Mouse (Mus musculus) left cerebral cortex, postnatal 10 days (tissue): Measurements from ENCODE around the gene Car14. TPM values are rescaled to one million over a fixed set of nuclear protein-coding genes. Genes with fewer than 3 reads are reported as not detected.
A peak's percentile ranks its signal among the peaks of the same experiment; 100 is the strongest.
"Not testable (repeated sequence)": the region's sequence is repeated elsewhere in the genome, so short reads cannot be mapped to it uniquely, and the experiment has no call there.

Experiments used
- DNase-seq, 2 experiments: peaks; one replicate each; pipeline ENCODE4 v3.0.0; 2021 to 2022; ENCODE audit warnings: low spot score in 2 of 2, mixed read lengths in 1 of 2; ENCODE audit errors: extremely low spot score in 1 of 2
- intact Hi-C: fragments of 180-260 bp; cut with DNase I; formaldehyde crosslinking; loops from one replicate; pipeline ENCODE4 v1.15.1; 2025
- total RNA-seq, 2 experiments: library from RNA; stranded (reverse); gene quantifications; 2 replicates each; pipeline ENCODE4 v1.2.3; 2021

The Car14 gene
- total RNA-seq, 2 experiments from 2014 or later: 1.7 to 3.2 TPM

DNA sequence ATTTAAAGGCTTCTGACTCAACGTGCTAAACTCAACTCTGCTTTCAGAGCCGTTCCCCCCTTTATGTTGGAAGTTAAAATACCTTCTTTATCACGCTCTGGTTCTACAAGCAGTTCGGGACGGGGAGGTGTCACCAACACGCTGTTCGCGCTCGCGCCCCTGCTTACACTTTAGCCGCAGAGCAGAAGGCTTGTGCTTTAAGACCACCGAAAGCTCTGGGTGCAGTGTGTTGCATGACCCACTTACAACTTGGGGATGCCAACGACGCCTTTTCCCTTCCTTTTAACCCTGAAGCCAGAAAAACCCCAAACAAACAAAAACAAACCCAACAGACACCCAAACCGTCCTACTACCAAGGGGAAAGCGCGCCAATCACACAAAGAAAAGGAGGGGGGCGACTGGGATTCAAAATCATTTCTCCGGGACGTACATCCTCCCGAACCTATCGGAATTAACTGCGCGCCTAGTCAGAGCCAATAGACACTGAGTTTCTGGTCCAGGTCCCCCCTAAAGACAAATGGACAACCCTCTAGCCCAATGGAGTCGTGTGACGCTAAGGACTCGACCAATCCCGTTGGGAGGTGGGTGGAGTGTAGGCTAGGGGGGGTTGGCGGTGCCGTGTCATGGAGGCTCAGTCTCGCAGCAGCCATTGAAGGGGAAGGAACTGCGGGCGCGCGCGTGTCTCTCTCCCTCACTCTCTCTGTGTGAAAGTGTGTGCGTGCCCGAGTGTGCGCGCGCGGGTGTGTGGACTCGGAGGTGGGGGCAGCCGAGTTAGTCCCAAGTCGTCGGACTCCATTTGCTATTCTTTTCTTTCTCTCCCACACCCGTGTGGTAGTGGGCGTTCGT lies 24.4 kb upstream of the Car14 start, which contains the start of gene Anp32e:
Gene Anp32e (plus strand): TSS at position 589 of the 846 bp plus-strand sequence.
- DNase-seq: peak; percentile 97
- intact Hi-C loops: no loop called here

GRCm38 (mm10) chr3:95928261-95928657 lies 23.8 kb upstream of the Car14 start:
- intact Hi-C loops: no loop called here
- no peak for DNase-seq

GRCm38 (mm10) chr3:95925087-95925486 lies 20.6 kb upstream of the Car14 start:
- no peak for DNase-seq
- intact Hi-C loops: no loop called here

- no peak for DNase-seq
- intact Hi-C loops: no loop called here
These were observed 19.7 kb upstream of the Car14 start for GRCm38 (mm10) chr3:95924185-95924584.

DNA sequence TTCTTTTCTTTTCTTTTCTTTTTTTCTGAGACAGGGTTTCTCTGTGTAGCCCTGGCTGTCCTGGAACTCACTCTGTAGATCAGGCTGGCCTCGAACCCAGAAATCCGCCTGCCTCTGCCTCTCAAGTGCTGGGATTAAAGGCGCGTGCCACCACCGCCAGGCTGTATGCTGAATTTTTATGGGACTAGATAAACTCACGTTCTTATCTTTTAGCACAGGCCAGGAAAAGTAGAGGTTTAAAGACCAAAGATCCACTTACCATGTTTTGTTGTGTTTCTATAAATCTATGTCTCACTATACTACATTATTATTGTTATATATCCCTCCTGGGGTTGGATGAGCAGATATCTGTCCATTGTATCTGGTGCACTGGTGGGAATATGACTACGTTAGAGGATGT lies 18.9 kb upstream of the Car14 start:
- not testable (repeated sequence) for DNase-seq

GRCm38 (mm10) chr3:95920532-95920931 lies 16.0 kb upstream of the Car14 start:
- DNase-seq, intact Hi-C loops: not testable (repeated sequence)

More for the DNA sequence above, 18.9 kb upstream of the Car14 start:
- intact Hi-C loops: not testable (repeated sequence)

- DNase-seq: no peak
- intact Hi-C loops: no loop called here
These were observed 12.3 kb upstream of the Car14 start for GRCm38 (mm10) chr3:95916760-95917159.

DNA sequence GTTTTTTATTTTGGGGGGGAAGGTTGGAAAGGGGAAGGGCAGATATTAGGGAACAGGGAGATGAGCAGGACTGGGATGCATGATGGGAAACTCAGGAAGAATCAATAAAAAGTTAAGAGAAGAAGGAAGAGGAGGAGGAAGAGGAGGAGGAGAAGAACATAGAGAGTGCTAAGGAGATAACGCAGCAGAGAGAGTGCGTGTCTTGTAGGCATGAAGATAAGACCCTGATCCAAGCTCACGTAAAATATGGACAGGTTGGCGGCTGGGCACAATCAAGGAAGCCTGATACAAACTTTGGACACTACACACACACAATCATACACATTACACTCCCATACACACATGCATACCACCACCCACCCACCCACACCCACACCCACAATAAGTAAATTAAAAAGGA lies 10.2 kb upstream of the Car14 start:
- DNase-seq: no peak
- intact Hi-C loops: no loop called here

GRCm38 (mm10) chr3:95907613-95908012 lies 3.1 kb upstream of the Car14 start:
- intact Hi-C loops: loop anchor here (5.0 kb wide), 1 partner anchor 45 kb away; no protein-coding TSS in a partner anchor
- DNase-seq: no peak

DNA sequence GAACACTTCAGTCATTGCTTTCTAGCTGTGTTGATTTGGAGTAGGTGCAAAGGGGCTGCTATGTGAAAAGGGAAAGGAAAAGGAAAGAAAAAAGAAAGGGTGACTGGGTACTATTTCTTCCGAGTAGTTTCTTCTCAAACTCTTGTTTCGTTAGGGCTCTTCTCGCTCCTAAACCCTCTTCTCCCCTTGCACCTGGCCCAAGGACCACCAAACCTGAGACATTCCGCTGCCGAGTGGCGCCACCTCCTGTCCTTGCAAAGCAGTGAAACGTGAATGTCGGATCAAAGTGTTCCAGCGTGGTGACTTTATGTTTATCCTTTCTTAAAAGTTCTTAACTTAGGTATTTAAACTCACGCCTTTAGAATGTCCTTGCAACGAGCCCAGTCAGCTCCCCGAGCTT lies 2.4 kb upstream of the Car14 start:
- intact Hi-C loops: loop anchor here (5.0 kb wide), 1 partner anchor 45 kb away; no protein-coding TSS in a partner anchor
- peak in 1 of 2 experiments; percentile 61 for DNase-seq

DNA sequence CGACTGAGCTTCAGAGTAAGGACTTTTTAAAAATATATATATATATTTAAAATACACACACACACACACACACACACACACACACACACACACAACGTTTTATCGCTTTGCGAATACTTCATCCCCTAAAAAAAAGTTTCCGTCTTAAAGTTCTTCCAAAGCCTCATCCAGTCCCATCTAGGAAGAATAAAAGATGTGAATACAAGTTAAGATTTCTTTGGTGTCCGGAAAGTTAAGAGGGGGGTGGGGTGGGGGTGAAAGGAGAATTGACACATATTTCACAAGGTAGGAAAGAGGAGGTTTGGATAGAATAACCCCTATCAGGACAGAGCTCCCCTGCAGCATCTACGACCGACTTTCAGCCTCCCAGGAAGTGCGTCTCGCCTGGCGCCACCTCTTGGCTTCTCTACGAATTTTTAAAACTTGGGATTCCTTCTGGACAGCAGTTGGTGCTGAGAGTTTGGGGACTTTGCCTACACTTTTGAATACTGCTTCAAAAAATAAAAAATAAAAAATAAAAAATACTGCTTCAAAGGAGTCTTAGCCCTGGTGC lies 1.5 kb upstream of the Car14 start:
- DNase-seq: peak in 1 of 2 experiments; percentile 59
- intact Hi-C loops: loop anchor here (5.0 kb wide), 1 partner anchor 44 kb away; no protein-coding TSS in a partner anchor

- peak in 1 of 2 experiments; percentile 72 for DNase-seq
- intact Hi-C loops: loop anchor here (5.0 kb wide), 1 partner anchor 43 kb away; no protein-coding TSS in a partner anchor
These were observed 852 bp upstream of the Car14 start for GRCm38 (mm10) chr3:95905146-95905939.

DNA sequence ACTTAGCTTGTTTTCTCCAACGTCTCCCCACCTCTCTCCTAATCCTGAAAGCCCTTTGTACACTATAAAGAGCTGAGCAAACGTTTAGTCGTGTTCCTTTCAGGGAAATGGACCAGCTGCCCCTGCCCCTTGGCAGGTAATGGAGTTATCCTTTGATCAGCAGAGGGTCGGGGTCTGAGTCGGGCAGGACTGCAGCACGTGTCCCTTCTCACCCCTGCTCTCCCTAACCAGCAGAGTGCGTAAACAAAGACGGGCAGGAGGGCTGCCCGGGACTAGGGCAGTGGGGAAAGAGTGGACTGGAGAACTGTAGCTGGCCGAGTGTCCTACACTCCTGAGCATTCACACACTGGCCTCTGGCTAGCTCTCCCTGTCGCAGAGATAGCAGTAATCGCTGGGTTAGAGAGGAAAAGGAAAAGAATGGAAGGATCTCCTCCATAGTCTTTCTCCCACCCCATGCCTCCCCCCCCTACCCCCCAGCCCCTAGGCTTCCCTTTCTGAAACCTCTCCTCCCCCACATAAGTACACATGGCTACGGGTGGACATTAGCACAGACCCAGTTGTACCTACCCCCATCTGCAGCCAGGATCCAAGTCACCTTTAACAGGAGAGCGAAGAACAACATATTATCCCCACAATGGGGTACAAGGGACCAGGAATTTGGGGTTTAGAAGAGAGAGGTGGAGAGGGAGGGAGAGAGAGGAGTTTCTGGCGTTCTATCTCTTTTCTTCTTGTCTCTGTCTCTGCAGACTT lies 563 bp downstream of the Car14 start:
- intact Hi-C loops: no loop called here
- no peak for DNase-seq

GRCm38 (mm10) chr3:95902643-95903042 lies 1.8 kb downstream of the Car14 start:
- intact Hi-C loops: no loop called here
- no peak for DNase-seq

GRCm38 (mm10) chr3:95902373-95902625 lies 2.2 kb downstream of the Car14 start:
- intact Hi-C loops: no loop called here
- DNase-seq: no peak

DNA sequence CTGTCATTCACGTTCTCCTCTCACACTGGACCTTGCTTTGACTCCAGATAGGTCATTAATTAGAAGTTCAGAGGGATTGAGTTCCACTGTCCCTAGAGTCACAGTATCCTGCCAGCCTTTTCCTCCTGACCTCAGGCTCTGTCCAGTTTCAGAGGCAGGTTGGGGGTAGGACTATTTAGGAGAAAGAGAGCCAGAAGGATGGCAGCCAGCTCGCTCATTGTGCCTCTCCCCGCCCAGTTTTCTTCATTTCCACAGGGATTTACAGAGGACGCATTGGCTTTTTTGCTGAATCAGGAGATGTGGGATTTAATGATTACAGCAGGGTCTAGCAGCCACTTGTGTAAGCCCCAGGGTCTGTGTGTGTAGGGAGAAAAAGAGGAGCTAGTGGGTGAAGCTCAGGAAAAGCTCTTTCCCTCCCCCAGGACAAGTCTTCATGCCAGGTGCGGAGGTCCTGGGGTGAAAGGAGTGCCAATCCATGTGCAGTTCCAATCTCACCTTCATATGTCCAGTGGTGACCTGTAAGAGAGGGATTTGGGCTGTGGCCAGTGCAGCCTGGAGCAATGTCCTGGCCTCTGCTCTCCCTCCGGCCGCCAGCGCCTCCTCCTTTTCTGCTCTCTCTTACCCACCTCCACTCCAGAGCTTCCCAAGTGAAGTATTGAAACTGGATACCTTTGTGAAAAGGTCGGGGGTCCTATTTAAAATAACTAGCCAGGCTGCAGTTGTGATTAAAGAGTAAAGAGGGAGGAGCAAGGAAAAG lies 2.7 kb downstream of the Car14 start:
- no peak for DNase-seq
- intact Hi-C loops: no loop called here

GRCm38 (mm10) chr3:95899800-95900524 lies 4.5 kb downstream of the Car14 start:
- no peak for DNase-seq

DNA sequence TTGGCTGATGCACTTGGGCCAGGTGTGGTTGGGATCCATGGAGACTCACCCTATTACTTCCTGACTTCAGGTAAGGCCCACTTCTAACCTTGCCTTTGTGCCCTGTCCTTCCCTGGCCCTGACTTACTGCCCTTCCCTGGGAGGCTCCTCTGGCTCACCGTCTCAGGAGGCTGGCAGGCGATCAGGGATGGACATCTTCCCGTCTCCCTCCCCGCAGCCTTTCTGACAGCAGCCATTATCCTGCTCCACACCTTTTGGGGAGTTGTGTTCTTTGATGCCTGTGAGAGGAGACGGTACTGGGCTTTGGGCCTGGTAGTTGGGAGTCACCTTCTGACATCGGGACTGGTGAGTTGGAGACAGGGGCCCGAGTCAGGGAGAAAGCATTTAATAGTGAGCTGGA lies 9.0 kb downstream of the Car14 start:
- intact Hi-C loops, DNase-seq: not testable (repeated sequence)

More at GRCm38 (mm10) chr3:95899800-95900524, 4.5 kb downstream of the Car14 start:
- intact Hi-C loops: no loop called here
